In the genomic region with DNA sequence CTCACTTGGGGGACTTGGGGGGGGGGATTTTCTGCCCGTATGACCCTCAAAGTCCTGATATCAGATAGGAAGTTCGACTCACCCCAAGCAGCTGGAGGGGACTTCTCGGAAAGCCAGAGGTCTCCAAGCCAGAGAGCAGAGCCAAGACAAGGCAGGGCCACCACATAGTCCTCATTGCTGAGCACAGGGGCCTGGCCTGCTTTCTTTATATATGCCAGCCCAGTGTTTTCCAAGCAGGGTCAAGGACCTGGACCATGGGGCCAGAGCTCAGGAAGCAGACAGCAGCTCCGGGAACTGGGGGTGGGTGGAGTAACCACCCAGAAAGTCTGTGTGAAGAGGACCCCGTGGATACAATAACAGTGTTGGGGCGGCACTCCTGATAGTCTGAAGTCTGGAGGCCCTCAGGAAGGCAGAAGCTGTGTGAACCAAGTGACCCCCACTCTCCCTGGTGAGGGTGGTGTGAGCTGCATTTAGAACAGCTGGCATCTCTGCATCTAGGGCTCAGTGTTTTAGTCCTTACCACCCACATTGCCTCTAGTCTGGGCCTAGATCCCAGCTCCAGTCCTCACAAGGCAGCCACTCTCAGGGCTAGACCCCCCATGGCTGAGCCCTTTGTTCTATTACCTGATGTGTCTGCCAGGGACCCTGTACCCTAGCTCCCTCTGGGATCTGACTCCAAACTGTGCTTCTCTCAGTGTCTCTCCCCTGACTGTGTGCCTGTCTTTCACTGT, we compare ENCODE assay signal across 10 mouse cellular contexts. TPM values are rescaled to one million over a fixed set of nuclear protein-coding genes. Genes with fewer than 3 reads are reported as not detected.
DNase-seq lines count a peak whose midpoint lies in the region; ATAC-seq and TF ChIP-seq lines count a peak whose summit lies in the region.
"Had no signal": no experiment of that assay in that cellular context is flagged by ENCODE, and none has a peak within 500 bp of the region (broad histone marks: within the 10 kb centered on the region; RNA-seq: fewer than 3 reads in every experiment).

A gene (minus strand): TSS at position 386 of the 731 bp plus-strand sequence.

- H3K27me3 ChIP-seq in erythroblast, embryonic 14.5 days (ENCODE audit: control insufficient read depth), result no peaks in the 10 kb centered on the region
- H3K27me3 ChIP-seq in midbrain, embryonic 14.5 days (ENCODE audit: control insufficient read depth, insufficient read depth, low read length), result no peaks in the 10 kb centered on the region
- no peaks in the 10 kb centered on the region for H3K27me3 ChIP-seq in midbrain, embryonic 15.5 days (replicated peaks)
- no peaks in the 10 kb centered on the region for H3K27me3 ChIP-seq in stomach, postnatal 0 days (ENCODE audit: control insufficient read depth, insufficient read depth, low read length)
- H3K27me3 ChIP-seq: forebrain, embryonic 12.5 days; limb, embryonic 15.5 days had no signal

- intact Hi-C loops in left cerebral cortex, postnatal 10 days (cut with DNase I), result no loop called here

- no peak within 1 kb of the TSS for H3K9ac ChIP-seq in midbrain, embryonic 14.5 days (replicated peaks; ENCODE audit: low read length)
- H3K9ac ChIP-seq in midbrain, embryonic 15.5 days, result no peak within 1 kb of the TSS
- no peak within 1 kb of the TSS for H3K9ac ChIP-seq in stomach, postnatal 0 days (ENCODE audit: low read length)
- H3K9ac ChIP-seq: forebrain, embryonic 12.5 days; limb, embryonic 15.5 days had no signal

- 77% methylated on average over 6 of the region's 6 CpGs for WGBS in midbrain, embryonic 14.5 days
- WGBS in midbrain, embryonic 15.5 days, result 77% methylated on average over 6 of the region's 6 CpGs
- 49% methylated on average over 6 of the region's 6 CpGs for WGBS in stomach, postnatal 0 days

- H3K36me3 ChIP-seq in erythroblast, embryonic 14.5 days (ENCODE audit: control insufficient read depth), result peaks cover 2% of the 10 kb centered on the region; the same call in 1 of the 2 replicates
- H3K36me3 ChIP-seq in midbrain, embryonic 14.5 days (ENCODE audit: control insufficient read depth, insufficient read depth, low read length), result no peaks in the 10 kb centered on the region
- H3K36me3 ChIP-seq in midbrain, embryonic 15.5 days (replicated peaks), result no peaks in the 10 kb centered on the region
- H3K36me3 ChIP-seq in stomach, postnatal 0 days (ENCODE audit: control insufficient read depth, insufficient read depth, low read length), result no peaks in the 10 kb centered on the region
- H3K36me3 ChIP-seq: forebrain, embryonic 12.5 days; limb, embryonic 15.5 days had no signal

- no peak within 1 kb of the TSS for H3K27ac ChIP-seq in midbrain, embryonic 14.5 days (replicated peaks; ENCODE audit: low read depth, low read length)
- H3K27ac ChIP-seq in midbrain, embryonic 15.5 days, result no peak within 1 kb of the TSS
- H3K27ac ChIP-seq in stomach, postnatal 0 days (replicated peaks), result peak within 1 kb of the TSS; percentile 24; the same call in 1 of the 2 replicates
- H3K27ac ChIP-seq: forebrain, embryonic 12.5 days; limb, embryonic 15.5 days had no signal

- no peaks in the 10 kb centered on the region for H3K9me3 ChIP-seq in erythroblast, embryonic 14.5 days (ENCODE audit: control insufficient read depth, low read length)
- no peaks in the 10 kb centered on the region for H3K9me3 ChIP-seq in midbrain, embryonic 14.5 days (ENCODE audit: control insufficient read depth, low read length)
- no peaks in the 10 kb centered on the region for H3K9me3 ChIP-seq in midbrain, embryonic 15.5 days
- H3K9me3 ChIP-seq in stomach, postnatal 0 days (ENCODE audit: control insufficient read depth, low read length), result no peaks in the 10 kb centered on the region
- H3K9me3 ChIP-seq: forebrain, embryonic 12.5 days; limb, embryonic 15.5 days had no signal

- no peak for TF ChIP-seq EP300 in stomach, postnatal 0 days (optimal IDR thresholded peaks at IDR 0.05)

- DNase-seq in midbrain, embryonic 14.5 days, result peak; percentile 0
- peak; percentile 31 to 36 for DNase-seq in left cerebral cortex, postnatal 10 days (ENCODE audit: extremely low spot score in 1 of 2, low spot score in 2 of 2)
- DNase-seq in stomach, postnatal 0 days (ENCODE audit: low spot score), result no peak
- no peak for DNase-seq in thymus, postnatal 0 days (ENCODE audit: low spot score)
- DNase-seq in adrenal gland, adult 18-20 months (ENCODE audit: low spot score in 2 of 2), result no peak

- H3K4me3 ChIP-seq in erythroblast, embryonic 14.5 days (replicated peaks), result peak within 1 kb of the TSS; percentile 48
- no peak within 1 kb of the TSS for H3K4me3 ChIP-seq in midbrain, embryonic 14.5 days (replicated peaks; ENCODE audit: low read depth, low read length)
- H3K4me3 ChIP-seq in midbrain, embryonic 15.5 days, result no peak within 1 kb of the TSS
- no peak within 1 kb of the TSS for H3K4me3 ChIP-seq in stomach, postnatal 0 days (ENCODE audit: low read depth, low read length)
- H3K4me3 ChIP-seq: forebrain, embryonic 12.5 days; limb, embryonic 15.5 days had no signal

- TF ChIP-seq CTCF in stomach, postnatal 0 days (IDR thresholded peaks at IDR 0.05; ENCODE audit: low read depth), result no peak

- H3K4me1 ChIP-seq in erythroblast, embryonic 14.5 days (ENCODE audit: control insufficient read depth), result no peaks in the 10 kb centered on the region; the same call in 1 of the 2 replicates
- H3K4me1 ChIP-seq in midbrain, embryonic 14.5 days (ENCODE audit: control insufficient read depth, insufficient read depth, low read length), result no peaks in the 10 kb centered on the region
- H3K4me1 ChIP-seq in midbrain, embryonic 15.5 days, result no peaks in the 10 kb centered on the region
- H3K4me1 ChIP-seq in stomach, postnatal 0 days (replicated peaks; ENCODE audit: control insufficient read depth, insufficient read depth), result no peaks in the 10 kb centered on the region
- H3K4me1 ChIP-seq: limb, embryonic 15.5 days had no signal

- H3K4me2 ChIP-seq in midbrain, embryonic 14.5 days (ENCODE audit: low read length), result no peak within 1 kb of the TSS
- no peak within 1 kb of the TSS for H3K4me2 ChIP-seq in midbrain, embryonic 15.5 days
- H3K4me2 ChIP-seq in stomach, postnatal 0 days (replicated peaks; ENCODE audit: low read depth), result no peak within 1 kb of the TSS
- H3K4me2 ChIP-seq: forebrain, embryonic 12.5 days; limb, embryonic 15.5 days had no signal

- ATAC-seq in erythroblast, adult 5-6 weeks (replicated peaks; ENCODE audit: low FRiP score, poor library complexity, severe bottlenecking), result no peak
- no peak for ATAC-seq in midbrain, embryonic 14.5 days (ENCODE audit: low FRiP score, low TSS enrichment)
- no peak for ATAC-seq in midbrain, embryonic 15.5 days (replicated peaks)
- ATAC-seq in stomach, postnatal 0 days (ENCODE audit: low FRiP score, low TSS enrichment), result peak; percentile 30; the same call in 1 of the 2 replicates

RNA-seq across cellular contexts. Expression of the gene that starts here (rescaled TPM):
- 0.02 TPM in 1 of 2 replicates, not detected in the other for polyA plus RNA-seq in erythroblast, embryonic 14.5 days (2012)
- total RNA-seq in erythroblast, adult 5-6 weeks (2015; ENCODE audit: low replicate concordance), result not detected in 2 replicates
- total RNA-seq in erythroblast, adult 5-6 weeks (2017; ENCODE audit: low replicate concordance), result not detected in 2 replicates
- polyA plus RNA-seq in midbrain, embryonic 14.5 days (2014; fragmentation: Nextera tagmentation; extraction: Ambion mirVana), result 0.53 and 0.84 TPM in 2 replicates
- polyA plus RNA-seq in midbrain, embryonic 15.5 days (2015; fragmentation: Nextera tagmentation; extraction: Ambion mirVana), result 1.1 and 1.3 TPM in 2 replicates
- total RNA-seq in left cerebral cortex, postnatal 10 days (2021), result 1 to 10 TPM; 6.3 to 7.6 TPM
- polyA plus RNA-seq in stomach, postnatal 0 days (2015; fragmentation: Nextera tagmentation; extraction: Ambion mirVana), result 2.1 and 5.1 TPM in 2 replicates
- 0.16 and 0.24 TPM in 2 replicates for polyA plus RNA-seq in thymus, postnatal 0 days (2015; fragmentation: Nextera tagmentation; extraction: Ambion mirVana)
- under 1 TPM; 0.74 to 0.96 TPM for total RNA-seq in adrenal gland, adult 18-20 months (2021)

Comparison
In these comparisons a context has a peak if more than half of its experiments do, and no peak if none do; other contexts are left out.
1. Peak in DNase-seq in midbrain, embryonic 14.5 days; RNA of the gene not detected or under 1 TPM.
2. DNase-seq: peak in left cerebral cortex, postnatal 10 days (2 of 2); none in stomach, postnatal 0 days (single experiment), thymus, postnatal 0 days (single experiment) and adrenal gland, adult 18-20 months (0 of 2).